Mouse (Mus musculus) splenic B cell, adult 2 months (primary cell): ENCODE results near the gene Gm21721.
"Not testable (repeated sequence)": the region's sequence is repeated elsewhere in the genome, so short reads cannot be mapped to it uniquely, and the experiment has no call there.

Experiments used
- DNase-seq: peaks from one replicate; pipeline ENCODE4 v3.0.0-alpha.2; 2011; ENCODE audit warnings: low read depth, low spot score
- H3K27me3 ChIP-seq: 2 replicates; pipeline ENCODE4 v1.6.1; 2012; ENCODE audit warnings: mild to moderate bottlenecking, low read length, moderate library complexity, mixed read lengths; ENCODE audit not compliant: control insufficient read depth, poor library complexity, insufficient read depth, severe bottlenecking
- H3K36me3 ChIP-seq: 2 replicates; pipeline ENCODE4 v1.6.1; 2012; ENCODE audit warnings: mild to moderate bottlenecking, low read length, moderate library complexity, mixed read lengths; ENCODE audit not compliant: control insufficient read depth, poor library complexity, insufficient read depth, severe bottlenecking

Gm21721 gene

GRCm38 (mm10) chrY:9202090-9202489 is at the start of gene Gm21721:
Gm21721 (minus strand) TSS chrY:9202190.
- H3K36me3 ChIP-seq, result not testable (repeated sequence)

More at GRCm38 (mm10) chrY:9202090-9202489, at the start of gene Gm21721:
- DNase-seq, H3K27me3 ChIP-seq: not testable (repeated sequence)
